Mouse (Mus musculus) erythroblast, embryonic 14.5 days (primary cell): ENCODE results near the gene Gucy2e. TPM values are rescaled to one million over a fixed set of nuclear protein-coding genes. Genes with fewer than 3 reads are reported as not detected.

Experiments used
- H3K27me3 ChIP-seq: 2 replicates; pipeline ENCODE4 v1.6.1; 2012; ENCODE audit warnings: inconsistent platforms; ENCODE audit not compliant: control insufficient read depth
- H3K36me3 ChIP-seq: 2 replicates; pipeline ENCODE4 v1.6.1; 2012; ENCODE audit warnings: mild to moderate bottlenecking, inconsistent platforms; ENCODE audit not compliant: control insufficient read depth
- H3K4me1 ChIP-seq: 2 replicates; pipeline ENCODE4 v1.6.1; 2012; ENCODE audit warnings: inconsistent platforms; ENCODE audit not compliant: control insufficient read depth
- H3K4me3 ChIP-seq: replicated peaks from 2 replicates; pipeline ENCODE3; 2012; ENCODE audit warnings: moderate library complexity, mild to moderate bottlenecking, inconsistent platforms
- H3K9me3 ChIP-seq: 2 replicates; pipeline ENCODE4 v1.6.1; 2012; ENCODE audit warnings: low read length, inconsistent platforms, mixed read lengths; ENCODE audit not compliant: control insufficient read depth
- GATA1 ChIP-seq: IDR thresholded peaks from 2 replicates; pipeline ENCODE4 v1.6.1; 2012; ENCODE audit warnings: low read length, inconsistent platforms, mixed read lengths
- TAL1 ChIP-seq: IDR thresholded peaks from 3 replicates; pipeline ENCODE4 v1.6.1; 2012; ENCODE audit warnings: low read length, inconsistent platforms, mixed read lengths
- polyA plus RNA-seq: library from polyadenylated mRNA; stranded (reverse); fragments of >175 nt; gene quantifications from 2 replicates; pipeline ENCODE4 v1.2.3, GENCODE M21; 2012

The Gucy2e gene
- polyA plus RNA-seq, 1 experiment = not detected

GRCm38 (mm10) chr11:69192840-69193239 is 44.0 kb downstream of the Gucy2e start:
- Histone ChIP-seq H3K9me3 (no peaks in the 10 kb centered on the region), H3K4me3 (no peak overlapping the region), H3K4me1 (no peaks in the 10 kb centered on the region), H3K36me3 (no peaks in the 10 kb centered on the region), H3K27me3 (peaks cover 34% of the 10 kb centered on the region)
- TF ChIP-seq TAL1 (no peak), GATA1 (no peak)

GRCm38 (mm10) chr11:69185936-69186335 is 50.9 kb downstream of the Gucy2e start:
- Histone ChIP-seq H3K27me3 (no peaks in the 10 kb centered on the region), H3K4me3 (no peak overlapping the region), H3K9me3 (no peaks in the 10 kb centered on the region), H3K36me3 (no peaks in the 10 kb centered on the region), H3K4me1 (no peaks in the 10 kb centered on the region)
- TF ChIP-seq TAL1 (no peak), GATA1 (no peak)

DNA sequence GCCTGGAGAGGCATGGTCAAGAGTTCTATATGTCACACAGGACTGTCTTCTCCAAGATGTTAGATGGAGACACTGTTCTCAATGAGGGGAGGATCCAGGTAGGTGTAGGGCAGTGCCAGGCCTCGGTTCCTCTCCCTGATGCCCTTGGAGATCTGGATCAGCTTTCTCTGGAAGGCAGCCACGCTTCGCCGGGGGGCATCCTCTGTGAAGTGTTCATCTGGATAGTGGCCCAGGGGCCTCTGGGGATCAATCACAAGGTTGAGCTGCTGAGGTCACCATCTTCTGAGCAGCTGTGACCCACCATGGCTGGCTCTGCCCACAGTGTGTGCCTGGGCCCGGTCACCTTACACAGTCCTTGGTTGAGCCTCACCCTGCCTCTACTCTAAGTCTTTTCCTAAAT is 51.8 kb downstream of the Gucy2e start:
- TF ChIP-seq TAL1 = no peak
- TF ChIP-seq GATA1 = no peak
- no peak overlapping the region for H3K4me3 ChIP-seq
- H3K27me3 ChIP-seq = no peaks in the 10 kb centered on the region
- H3K4me1 ChIP-seq = no peaks in the 10 kb centered on the region
- H3K9me3 ChIP-seq = no peaks in the 10 kb centered on the region
- no peaks in the 10 kb centered on the region for H3K36me3 ChIP-seq

DNA sequence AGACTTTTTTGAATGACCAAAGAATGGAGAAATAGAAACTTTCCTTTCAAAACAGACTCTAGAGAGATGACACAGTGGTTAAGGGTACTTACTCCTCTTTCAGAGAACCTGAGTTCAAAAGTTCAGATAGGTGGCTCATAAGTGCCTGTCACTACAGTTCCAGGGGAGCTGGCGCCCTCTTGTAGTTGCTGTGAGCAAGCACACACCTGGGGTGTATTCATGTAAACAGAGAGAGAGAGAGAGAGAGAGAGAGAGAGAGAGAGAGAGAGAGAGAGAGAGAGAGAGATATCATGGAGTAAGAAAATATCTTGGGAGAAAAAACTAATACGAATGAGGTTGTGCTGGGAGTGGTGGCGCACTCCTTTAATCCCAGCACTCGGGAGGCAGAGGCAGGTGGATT is 56.7 kb downstream of the Gucy2e start:
- Histone ChIP-seq H3K36me3 (no peaks in the 10 kb centered on the region), H3K27me3 (peaks cover 3% of the 10 kb centered on the region), H3K9me3 (no peaks in the 10 kb centered on the region), H3K4me3 (no peak overlapping the region), H3K4me1 (no peaks in the 10 kb centered on the region)
- TF ChIP-seq GATA1 = no peak
- no peak for TF ChIP-seq TAL1

- Histone ChIP-seq H3K4me3 (no peak overlapping the region), H3K9me3 (no peaks in the 10 kb centered on the region), H3K27me3 (peaks cover 3% of the 10 kb centered on the region), H3K4me1 (no peaks in the 10 kb centered on the region), H3K36me3 (no peaks in the 10 kb centered on the region)
- no peak for TF ChIP-seq TAL1
- TF ChIP-seq GATA1 = no peak
These were observed 57.3 kb downstream of the Gucy2e start for GRCm38 (mm10) chr11:69179512-69179911.

GRCm38 (mm10) chr11:69178525-69178924 is 58.3 kb downstream of the Gucy2e start:
- no peaks in the 10 kb centered on the region for H3K36me3 ChIP-seq
- H3K4me3 ChIP-seq = no peak overlapping the region
- peaks cover 3% of the 10 kb centered on the region for H3K27me3 ChIP-seq
- no peaks in the 10 kb centered on the region for H3K4me1 ChIP-seq
- H3K9me3 ChIP-seq = no peaks in the 10 kb centered on the region
- TF ChIP-seq GATA1 (no peak), TAL1 (no peak)

DNA sequence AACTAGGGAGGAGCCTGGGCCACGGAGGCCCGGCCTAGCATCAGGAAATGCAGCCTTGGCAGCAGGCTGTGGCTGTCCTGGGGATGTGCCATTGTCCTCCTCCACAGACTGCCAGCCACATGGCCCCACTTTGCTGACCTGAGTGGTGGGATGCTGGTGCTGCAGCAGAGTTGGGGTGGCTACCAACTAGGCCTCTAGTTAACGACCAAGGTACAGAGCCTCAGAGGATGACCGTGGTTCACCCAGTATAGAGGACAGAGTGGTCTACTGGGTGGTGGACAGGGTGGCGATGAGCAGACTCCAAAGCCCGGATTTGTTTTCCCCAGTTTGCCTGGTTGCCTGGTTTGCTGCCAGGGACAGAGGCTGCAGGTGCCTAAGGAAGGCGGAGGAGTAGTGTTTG is 62.1 kb downstream of the Gucy2e start:
- no peak for TF ChIP-seq GATA1
- no peak for TF ChIP-seq TAL1
- Histone ChIP-seq H3K4me3 (no peak overlapping the region), H3K9me3 (no peaks in the 10 kb centered on the region)

DNA sequence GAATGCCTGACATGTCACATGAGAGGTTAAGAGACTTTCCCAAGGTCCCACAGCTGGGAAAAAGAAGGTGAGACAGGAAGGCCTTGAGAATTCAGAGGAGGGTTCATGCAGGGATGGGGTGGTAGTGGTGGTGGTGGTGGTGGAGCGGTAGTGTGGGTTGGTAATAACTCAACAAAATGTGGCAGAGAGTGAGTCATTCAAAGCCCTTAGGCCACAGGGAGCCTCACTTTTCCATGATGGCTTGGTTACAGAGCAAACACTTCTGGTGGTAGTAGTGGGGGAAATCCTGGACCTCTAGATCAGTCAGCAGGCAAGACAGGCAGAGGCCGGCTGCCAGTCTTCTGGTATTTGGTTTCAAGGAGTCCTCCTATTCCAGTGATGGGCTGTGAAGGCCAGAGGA is 64.2 kb downstream of the Gucy2e start:
- no peak for TF ChIP-seq TAL1
- H3K4me1 ChIP-seq = no peaks in the 10 kb centered on the region

More for the DNA sequence above, 62.1 kb downstream of the Gucy2e start:
- no peaks in the 10 kb centered on the region for H3K4me1 ChIP-seq
- no peaks in the 10 kb centered on the region for H3K36me3 ChIP-seq
- H3K27me3 ChIP-seq = peaks cover 3% of the 10 kb centered on the region

GRCm38 (mm10) chr11:69171626-69172025 is 65.2 kb downstream of the Gucy2e start:
- TF ChIP-seq GATA1 = no peak
- no peak for TF ChIP-seq TAL1
- H3K36me3 ChIP-seq = no peaks in the 10 kb centered on the region

More for the DNA sequence above, 64.2 kb downstream of the Gucy2e start:
- no peaks in the 10 kb centered on the region; the same call in 1 of the 2 replicates for H3K27me3 ChIP-seq
- no peaks in the 10 kb centered on the region for H3K36me3 ChIP-seq
- H3K4me3 ChIP-seq = no peak overlapping the region
- H3K9me3 ChIP-seq = no peaks in the 10 kb centered on the region

DNA sequence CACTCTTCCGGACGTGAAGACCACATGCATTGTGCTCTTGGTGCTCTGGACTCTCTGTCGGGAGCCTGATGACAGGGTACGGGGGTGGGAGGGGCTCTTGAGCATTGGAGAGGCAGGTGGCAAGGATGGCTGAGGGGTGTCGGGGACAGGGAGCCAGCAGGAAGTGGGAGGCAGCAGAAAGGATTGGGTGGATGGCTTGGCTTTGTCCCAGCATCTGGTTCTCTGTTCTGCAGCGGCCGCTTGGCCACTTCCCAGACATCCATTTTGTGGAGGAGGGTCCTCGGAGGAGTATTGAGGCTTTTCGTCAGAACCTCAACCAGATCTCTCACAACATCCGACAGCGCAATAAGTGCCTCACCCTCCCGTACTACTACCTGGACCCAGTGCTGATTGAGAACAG is 67.5 kb downstream of the Gucy2e start:
- Histone ChIP-seq H3K36me3 (no peaks in the 10 kb centered on the region), H3K4me1 (no peaks in the 10 kb centered on the region), H3K4me3 (no peak overlapping the region), H3K9me3 (no peaks in the 10 kb centered on the region), H3K27me3 (peaks cover 2% of the 10 kb centered on the region)
- TF ChIP-seq TAL1 = no peak
- no peak for TF ChIP-seq GATA1

More at GRCm38 (mm10) chr11:69171626-69172025, 65.2 kb downstream of the Gucy2e start:
- no peaks in the 10 kb centered on the region for H3K4me1 ChIP-seq
- no peaks in the 10 kb centered on the region for H3K9me3 ChIP-seq
- no peak overlapping the region for H3K4me3 ChIP-seq
- H3K27me3 ChIP-seq = no peaks in the 10 kb centered on the region; the same call in 1 of the 2 replicates

Other genes with a start within 250 kb of the Gucy2e start
- gene Pfas, start 228.6 kb downstream of the Gucy2e start, polyA plus RNA-seq = 0.78 and 0.81 TPM in 2 replicates
- gene Ctc1, start 221.1 kb downstream of the Gucy2e start, polyA plus RNA-seq = 13.5 and 27.1 TPM in 2 replicates
- gene Aurkb, start 191.4 kb downstream of the Gucy2e start, polyA plus RNA-seq = 20.3 and 26.6 TPM in 2 replicates
- gene Borcs6, start 177.3 kb downstream of the Gucy2e start, polyA plus RNA-seq = 2.0 and 2.4 TPM in 2 replicates
- gene Tmem107, start 166.2 kb downstream of the Gucy2e start, polyA plus RNA-seq = 10.0 and 12.3 TPM in 2 replicates
- 7.9 and 9.1 TPM in 2 replicates for gene Vamp2, start 148.5 kb downstream of the Gucy2e start, polyA plus RNA-seq
- gene Per1, start 141.8 kb downstream of the Gucy2e start, polyA plus RNA-seq = 1.4 and 1.5 TPM in 2 replicates
- 0.05 TPM in 1 of 2 replicates, not detected in the other for gene Hes7, start 116.6 kb downstream of the Gucy2e start, polyA plus RNA-seq
- gene 9130213A22Rik, start 114.4 kb downstream of the Gucy2e start, polyA plus RNA-seq = not detected in 2 replicates
- gene Aloxe3, start 111.1 kb downstream of the Gucy2e start, polyA plus RNA-seq = 0.01 TPM in 1 of 2 replicates, not detected in the other
- not detected in 2 replicates for gene Alox12b, start 80.0 kb downstream of the Gucy2e start, polyA plus RNA-seq
- gene Alox8, start 39.2 kb downstream of the Gucy2e start, polyA plus RNA-seq = not detected in 2 replicates
- 3.4 and 4.9 TPM in 2 replicates for gene Cntrob, start 86.7 kb upstream of the Gucy2e start, polyA plus RNA-seq
- 1.5 and 1.9 TPM in 2 replicates for gene Trappc1, start 86.9 kb upstream of the Gucy2e start, polyA plus RNA-seq
- gene Kcnab3, start 89.2 kb upstream of the Gucy2e start, polyA plus RNA-seq = not detected in 2 replicates
- gene Rnf227, start 103.4 kb upstream of the Gucy2e start, polyA plus RNA-seq = 0.06 TPM in 1 of 2 replicates, not detected in the other
- gene Chd3, start 132.4 kb upstream of the Gucy2e start, polyA plus RNA-seq = 1.1 and 1.8 TPM in 2 replicates
- 17.5 and 24.2 TPM in 2 replicates for gene Naa38, start 158.5 kb upstream of the Gucy2e start, polyA plus RNA-seq
- 0.12 and 0.40 TPM in 2 replicates for gene Cyb5d1, start 158.6 kb upstream of the Gucy2e start, polyA plus RNA-seq
- gene Tmem88, start 161.2 kb upstream of the Gucy2e start, polyA plus RNA-seq = 0.08 TPM in 1 of 2 replicates, not detected in the other
- gene Kdm6b, start 176.6 kb upstream of the Gucy2e start, polyA plus RNA-seq = 0.51 and 0.65 TPM in 2 replicates